Mouse (Mus musculus) CH12.LX (cell line): ENCODE data around the gene Pagr1a. TPM values are rescaled to one million over a fixed set of nuclear protein-coding genes. Genes with fewer than 3 reads are reported as not detected.
A peak's percentile ranks its signal among the peaks of the same experiment; 100 is the strongest.

ENCODE experiments used
- DNase-seq: peaks from one replicate; pipeline ENCODE4 v3.0.0-alpha.2; 2013; ENCODE audit errors: extremely low read depth
- H3K27ac ChIP-seq: 2 replicates; pipeline ENCODE4 v1.5.1; 2012; ENCODE audit warnings: low read depth, mild to moderate bottlenecking, control low read depth, moderate library complexity; ENCODE audit not compliant: insufficient read depth
- H3K27me3 ChIP-seq: replicated peaks from 2 replicates; pipeline ENCODE3; 2012; ENCODE audit warnings: inconsistent platforms
- H3K36me3 ChIP-seq, 2 experiments: replicated peaks in 1 of 2; 2 replicates each; pipeline versions ENCODE3 to v1.6.1; 2012; ENCODE audit warnings: inconsistent platforms in 1 of 2, low read length in 1 of 2, mild to moderate bottlenecking in 1 of 2, mixed read lengths in 1 of 2, moderate library complexity in 1 of 2; ENCODE audit not compliant: control insufficient read depth in 1 of 2, insufficient read depth in 1 of 2
- H3K4me1 ChIP-seq, 2 experiments: 2 replicates each; pipeline ENCODE4 v1.6.1; 2012; ENCODE audit warnings: inconsistent platforms in 1 of 2, moderate library complexity in 1 of 2; ENCODE audit not compliant: insufficient read depth in 2 of 2, control insufficient read depth in 1 of 2
- H3K4me2 ChIP-seq: 2 replicates; pipeline ENCODE4 v1.6.1; 2012; ENCODE audit warnings: low read depth, mild to moderate bottlenecking, control low read depth; ENCODE audit not compliant: poor library complexity, insufficient read depth, severe bottlenecking
- H3K4me3 ChIP-seq, 3 experiments: fragments of 150-350 bp in 1 of 3; sonication (generic) in 1 of 3; replicated peaks in 1 of 3; 2 replicates each; pipeline versions ENCODE3 to v1.5.1; 2011 to 2012; ENCODE audit warnings: low read depth in 2 of 3, low read length in 2 of 3, mild to moderate bottlenecking in 2 of 3, moderate library complexity in 2 of 3, control low read depth in 1 of 3, improper control_type of control experiment in 1 of 3, inconsistent platforms in 1 of 3, mixed read lengths in 1 of 3; ENCODE audit not compliant: poor library complexity in 1 of 3
- H3K79me2 ChIP-seq: replicated peaks from 2 replicates; pipeline ENCODE4 v1.6.1; 2012; ENCODE audit warnings: mild to moderate bottlenecking, moderate library complexity; ENCODE audit not compliant: control insufficient read depth, poor library complexity, insufficient read depth, severe bottlenecking; ENCODE audit errors: extremely low read depth
- H3K9ac ChIP-seq: 2 replicates; pipeline ENCODE4 v1.6.1; 2012; ENCODE audit warnings: low read depth, mild to moderate bottlenecking, control low read depth, moderate library complexity; ENCODE audit not compliant: insufficient read depth
- H3K9me3 ChIP-seq: replicated peaks from 2 replicates; pipeline ENCODE3; 2012; ENCODE audit warnings: low read length, inconsistent platforms, mixed read lengths
- CHD2 ChIP-seq: IDR thresholded peaks from 2 replicates; pipeline ENCODE4 v1.6.1; 2011; ENCODE audit warnings: low read length, improper control_type of control experiment
- CTCF ChIP-seq, 2 experiments: IDR thresholded peaks in 1 of 2; conservative IDR thresholded peaks in 1 of 2; 2 replicates each; pipeline ENCODE4 v1.5.1; 2011 to 2012; ENCODE audit warnings: low read depth in 2 of 2, low read length in 2 of 2, improper control_type of control experiment in 1 of 2, inconsistent platforms in 1 of 2, mild to moderate bottlenecking in 1 of 2, moderate library complexity in 1 of 2
- ELF1 ChIP-seq: IDR thresholded peaks from 2 replicates; pipeline ENCODE4 v1.6.1; 2014; ENCODE audit warnings: low read depth, mild to moderate bottlenecking, inconsistent platforms, low read length, improper control_type of control experiment
- EP300 ChIP-seq: IDR thresholded peaks from 2 replicates; pipeline ENCODE4 v1.6.1; 2011; ENCODE audit warnings: low read length, improper control_type of control experiment
- ETS1 ChIP-seq: conservative IDR thresholded peaks from 2 replicates; pipeline ENCODE4 v1.6.1; 2012; ENCODE audit warnings: low read depth, mild to moderate bottlenecking, inconsistent platforms, low read length, improper control_type of control experiment, moderate library complexity
- MAFK ChIP-seq: IDR thresholded peaks from 2 replicates; pipeline ENCODE4 v1.6.1; 2011; ENCODE audit warnings: low read length, improper control_type of control experiment; ENCODE audit not compliant: insufficient replicate concordance
- MAX ChIP-seq: IDR thresholded peaks from 2 replicates; pipeline ENCODE4 v1.6.1; 2011; ENCODE audit warnings: low read length, improper control_type of control experiment
- MAZ ChIP-seq: IDR thresholded peaks from 2 replicates; pipeline ENCODE4 v1.6.1; 2012; ENCODE audit warnings: low read depth, mild to moderate bottlenecking, inconsistent platforms, low read length, improper control_type of control experiment, moderate library complexity
- MYC ChIP-seq: IDR thresholded peaks from 2 replicates; pipeline ENCODE4 v1.6.1; 2011; ENCODE audit warnings: low read depth, mild to moderate bottlenecking, improper control_type of control experiment, low read length
- NELFE ChIP-seq: IDR thresholded peaks from 2 replicates; pipeline ENCODE4 v1.6.1; 2011; ENCODE audit warnings: low read depth, low read length, improper control_type of control experiment
- NRF1 ChIP-seq: IDR thresholded peaks from 2 replicates; pipeline ENCODE4 v1.6.1; 2014; ENCODE audit warnings: low read depth, mild to moderate bottlenecking, inconsistent platforms, low read length, improper control_type of control experiment, moderate library complexity
- RCOR1 ChIP-seq: conservative IDR thresholded peaks from 2 replicates; pipeline ENCODE4 v1.6.1; 2012; ENCODE audit warnings: low read depth, mild to moderate bottlenecking, inconsistent platforms, low read length, improper control_type of control experiment
- SIN3A ChIP-seq: IDR thresholded peaks from 2 replicates; pipeline ENCODE4 v1.6.1; 2012; ENCODE audit warnings: low read length, improper control_type of control experiment, inconsistent platforms
- TCF12 ChIP-seq: IDR thresholded peaks from 2 replicates; pipeline ENCODE4 v1.6.1; 2014; ENCODE audit warnings: low read depth, mild to moderate bottlenecking, inconsistent platforms, low read length, improper control_type of control experiment
- USF1 ChIP-seq: IDR thresholded peaks from 2 replicates; pipeline ENCODE4 v1.6.1; 2014; ENCODE audit warnings: low read depth, mild to moderate bottlenecking, inconsistent platforms, low read length, improper control_type of control experiment
- ZC3H11A ChIP-seq: IDR thresholded peaks from 2 replicates; pipeline ENCODE4 v1.6.1; 2012; ENCODE audit warnings: low read depth, mild to moderate bottlenecking, inconsistent platforms, low read length, improper control_type of control experiment
- ZMIZ1 ChIP-seq: IDR thresholded peaks from 2 replicates; pipeline ENCODE4 v1.6.1; 2012; ENCODE audit warnings: low read depth, mild to moderate bottlenecking, inconsistent platforms, low read length, improper control_type of control experiment
- ZNF384 ChIP-seq: IDR thresholded peaks from 2 replicates; pipeline ENCODE4 v1.6.1; 2012; ENCODE audit warnings: low read depth, low read length, improper control_type of control experiment, inconsistent platforms
- dilution Hi-C: fragments of 300-500 bp; cut with MboI; formaldehyde crosslinking; loops from 2 replicates; pipeline ENCODE4 v1.14.3; 2020; ENCODE audit warnings: low sequenced_read_pairs; ENCODE audit not compliant: extremely low pct_unique_long_range_greater_than_20kb, extremely low pct_ligation_motif_present
- in situ Hi-C: fragments of 300-500 bp; cut with MboI; formaldehyde crosslinking; loops from 3 replicates; pipeline ENCODE4 v1.14.3; 2019; ENCODE audit warnings: low sequenced_read_pairs, low pct_ligation_motif_present, low pct_unique_long_range_greater_than_20kb, mixed read lengths
- polyA plus RNA-seq: library from polyadenylated mRNA; unstranded; fragments of >175 nt; gene quantifications from 2 replicates; pipeline ENCODE4 v1.2.1, GENCODE M21; 2012; ENCODE audit warnings: low read depth; ENCODE audit not compliant: insufficient read length
- total RNA-seq, 2 experiments: library from RNA; depleted of rRNA; stranded (reverse); fragments of 300-350 nt in 1 of 2; fragments of >200 nt in 1 of 2; gene quantifications; 2 replicates each; pipeline ENCODE4 v1.2.3; 2012 to 2014

Pagr1a gene
- total and polyA plus RNA-seq, 3 experiments: 12.0 to 69.4 (median 60.0) TPM

GRCm38 (mm10) chr7:127018416-127019305, 1.5 kb upstream of the Pagr1a start:
- Histone ChIP-seq H3K4me1 (peaks cover 24 to 70% of the 10 kb centered on the region in 2 experiments), H3K27ac (no peak overlapping the region), H3K4me2 (no peak overlapping the region), H3K79me2 (peaks cover 10% of the 10 kb centered on the region), H3K4me3 (no peak overlapping the region)
- in situ Hi-C loops: loop anchor here (5.0 to 10.0 kb wide), 2 partner anchors 56 to 314 kb away; partner anchors contain the start of gene Coro1a
- TF ChIP-seq CTCF (conservative IDR thresholded peaks at IDR 0.05 in 1 of 2, IDR thresholded peaks at IDR 0.05 in 1 of 2; ENCODE audit: low read depth in 2 of 2, low read length in 2 of 2) (no peak), TCF12 (no peak), MAZ (no peak), ZNF384 (no peak), NRF1 (no peak), RCOR1 (no peak), USF1 (no peak), ZMIZ1 (no peak), MAX (no peak), ETS1 (no peak)
- TF ChIP-seq, all 38 proteins: peak for 0
- dilution Hi-C loops: no loop called here
- Histone ChIP-seq H3K27me3 (no peaks in the 10 kb centered on the region), H3K9ac (no peak overlapping the region), H3K36me3 (peaks cover 19 to 55% of the 10 kb centered on the region in 2 experiments), H3K9me3 (no peaks in the 10 kb centered on the region)
- DNase-seq: no peak

GRCm38 (mm10) chr7:127017950-127018345, 796 bp upstream of the Pagr1a start:
- dilution Hi-C loops: no loop called here
- Histone ChIP-seq H3K27me3 (no peaks in the 10 kb centered on the region), H3K79me2 (peaks cover 12% of the 10 kb centered on the region), H3K36me3 (peaks cover 13 to 54% of the 10 kb centered on the region in 2 experiments), H3K9me3 (no peaks in the 10 kb centered on the region), H3K9ac (peak overlapping the region; percentile 10; the same call in 1 of the 2 replicates), H3K4me1 (peaks cover 23 to 70% of the 10 kb centered on the region in 2 experiments; a peak in 3 of 4 replicates), H3K4me2 (no peak overlapping the region), H3K27ac (no peak overlapping the region), H3K4me3 (no peak overlapping the region)
- TF ChIP-seq NRF1 (no peak), MYC (no peak), ELF1 (no peak), SIN3A (no peak), TCF12 (no peak), EP300 (no peak), MAX (no peak), RCOR1 (no peak), MAFK (no peak), ZC3H11A (no peak), CHD2 (no peak), USF1 (no peak), NELFE (no peak)
- in situ Hi-C loops: loop anchor here (5.0 to 10.0 kb wide), 2 partner anchors 56 to 313 kb away; partner anchors contain the start of gene Coro1a
- DNase-seq: no peak
